Mouse (Mus musculus) limb, embryonic 12.5 days (tissue): ENCODE results near the gene Cldn15. TPM values are rescaled to one million over a fixed set of nuclear protein-coding genes. Genes with fewer than 3 reads are reported as not detected.

Source experiments
- ATAC-seq: fragments of 200-750 bp; cut with Nextera tagmentation; 2 replicates; pipeline ENCODE4 v1.8.0; 2017; ENCODE audit warnings: low read depth, moderate TSS enrichment; ENCODE audit not compliant: insufficient number of reproducible peaks, insufficient read depth, low FRiP score, low TSS enrichment
- H3K27ac ChIP-seq: fragments of 300-500 bp; sonication (generic); 2 replicates; pipeline ENCODE4 v1.5.1; 2016; ENCODE audit warnings: mild to moderate bottlenecking, moderate library complexity
- H3K27me3 ChIP-seq: fragments of 300-500 bp; sonication (generic); 2 replicates; pipeline ENCODE4 v1.6.1; 2016; ENCODE audit warnings: mild to moderate bottlenecking, moderate library complexity
- H3K36me3 ChIP-seq: fragments of 300-500 bp; sonication (generic); 2 replicates; pipeline ENCODE4 v1.6.1; 2016; ENCODE audit warnings: mild to moderate bottlenecking, moderate library complexity
- H3K4me1 ChIP-seq: fragments of 300-500 bp; sonication (generic); replicated peaks from 2 replicates; pipeline ENCODE4 v1.6.1; 2016
- H3K4me2 ChIP-seq: fragments of 300-500 bp; sonication (generic); 2 replicates; pipeline ENCODE4 v1.6.1; 2016; ENCODE audit warnings: mild to moderate bottlenecking, moderate library complexity
- H3K4me3 ChIP-seq: fragments of 300-500 bp; sonication (generic); replicated peaks from 2 replicates; pipeline ENCODE4 v1.5.1; 2016; ENCODE audit warnings: mild to moderate bottlenecking
- H3K9ac ChIP-seq: fragments of 300-500 bp; sonication (generic); replicated peaks from 2 replicates; pipeline ENCODE4 v1.6.1; 2016; ENCODE audit warnings: mild to moderate bottlenecking, moderate library complexity
- H3K9me3 ChIP-seq: fragments of 300-500 bp; sonication (generic); 2 replicates; pipeline ENCODE4 v1.6.1; 2016; ENCODE audit warnings: mild to moderate bottlenecking, moderate library complexity
- WGBS: fragments of 180-500 bp; shearing (Covaris S2); methylation state at CpG from one replicate; pipeline ENCODE4 v1.1.7; 2016; 5-methylcytosine and 5-hydroxymethylcytosine counted together
- microRNA counts: library from miRNA; unstranded; fragments of <30 nt; microRNA quantifications from one replicate; lab custom pipeline; 2017
- microRNA-seq: library from miRNA; unstranded; fragments of <30 nt; microRNA quantifications from one replicate; pipeline ENCODE4, GENCODE M21; 2017
- polyA plus RNA-seq: library from polyadenylated mRNA; unstranded; fragments of >200 nt; fragmentation: Nextera tagmentation; extraction: Ambion mirVana; gene quantifications from 2 replicates; pipeline ENCODE4 v1.2.1, GENCODE M21; 2016

Gene Cldn15
- polyA plus RNA-seq, 1 experiment from 2014 or later, result 0.36 TPM

DNA sequence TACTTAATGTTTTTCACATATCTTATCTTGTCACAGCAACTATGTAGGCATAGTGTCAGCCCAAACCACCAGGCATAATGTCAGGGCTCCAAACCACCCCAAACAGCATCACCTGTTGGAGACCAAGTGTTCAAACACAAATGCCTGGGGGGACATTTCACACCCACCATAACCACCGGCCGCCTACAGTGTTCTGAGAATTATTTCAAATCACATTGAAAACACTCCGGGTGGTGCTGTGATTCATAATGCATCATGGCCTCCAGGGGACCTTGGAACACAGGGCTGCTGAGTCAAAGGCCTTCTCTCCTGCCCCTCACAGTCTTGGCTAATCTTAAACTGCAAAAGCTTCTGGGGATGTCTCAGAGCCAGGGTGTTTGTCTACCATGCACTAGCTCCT, 49.5 kb downstream of the Cldn15 start:
- Histone ChIP-seq H3K4me2 (no peak overlapping the region), H3K36me3 (no peaks in the 10 kb centered on the region), H3K9me3 (no peaks in the 10 kb centered on the region), H3K27ac (no peak overlapping the region), H3K27me3 (peaks cover 9% of the 10 kb centered on the region), H3K4me1 (no peaks in the 10 kb centered on the region), H3K4me3 (no peak overlapping the region), H3K9ac (no peak overlapping the region)
- WGBS, result 86% methylated on average over 3 of the region's 3 CpGs
- no peak for ATAC-seq

DNA sequence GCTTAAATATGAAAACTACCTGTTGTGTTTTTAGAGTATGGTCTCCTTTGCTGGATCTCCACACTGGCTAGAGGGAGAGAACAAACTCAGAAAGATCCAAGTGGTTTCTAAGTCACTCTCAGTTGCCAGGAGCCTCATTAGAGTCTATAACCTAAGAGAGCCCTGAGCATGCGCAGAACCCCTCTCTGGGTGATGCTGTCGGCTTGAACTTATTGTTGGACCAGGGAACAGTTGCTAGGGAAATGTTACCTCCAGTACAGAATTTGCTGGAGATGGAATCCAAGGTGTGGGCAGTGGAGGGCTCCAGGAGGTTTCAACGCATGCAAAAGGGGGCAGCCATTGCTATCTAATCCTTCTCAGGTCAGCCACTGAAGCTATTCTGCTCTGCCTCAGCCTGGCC, 57.9 kb downstream of the Cldn15 start:
- Histone ChIP-seq H3K9ac (no peak overlapping the region), H3K27me3 (peaks cover 64% of the 10 kb centered on the region), H3K36me3 (no peaks in the 10 kb centered on the region), H3K27ac (no peak overlapping the region), H3K4me3 (no peak overlapping the region), H3K4me2 (no peak overlapping the region), H3K4me1 (peaks cover 6% of the 10 kb centered on the region; the same call in 1 of the 2 replicates), H3K9me3 (no peaks in the 10 kb centered on the region)
- ATAC-seq, result no peak
- 57% methylated on average over 3 of the region's 3 CpGs for WGBS

DNA sequence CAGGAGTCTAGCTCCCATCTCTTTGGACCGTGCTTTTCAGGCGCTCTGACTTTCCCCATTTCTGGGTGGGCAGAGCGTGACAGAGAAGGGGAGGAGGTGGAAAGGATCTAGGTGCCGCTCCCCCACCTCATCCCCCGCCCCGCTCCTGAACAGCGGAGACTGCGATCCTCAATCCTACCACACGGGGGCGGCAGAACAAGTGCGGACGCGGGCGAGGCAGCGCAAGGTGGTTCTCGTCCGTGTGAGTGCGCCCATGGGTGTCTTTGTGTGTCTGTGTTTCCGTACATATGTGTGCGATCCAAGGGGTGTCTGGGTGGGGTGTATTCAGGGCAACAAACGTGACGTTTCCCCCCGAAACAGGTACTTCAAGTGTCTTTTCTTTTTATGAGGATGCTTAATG, 58.7 kb downstream of the Cldn15 start:
- Histone ChIP-seq H3K9me3 (no peaks in the 10 kb centered on the region), H3K9ac (no peak overlapping the region), H3K4me2 (no peak overlapping the region), H3K36me3 (no peaks in the 10 kb centered on the region), H3K27me3 (peaks cover 70% of the 10 kb centered on the region), H3K4me3 (no peak overlapping the region), H3K4me1 (peaks cover 12% of the 10 kb centered on the region), H3K27ac (no peak overlapping the region)
- WGBS, result under 1% methylated on average over 23 of the region's 23 CpGs
- ATAC-seq, result no peak

MicroRNAs encoded within 50 kb of the gene (microRNA counts, 519-probe panel; counts per million panel counts)
- microRNA mmu-miR-702 (lab: Ali Mortazavi, UCI), result not detected

Small RNA genes within 50 kb of the gene (microRNA-seq; reads per million reads assigned to microRNA genes)
- 49.7 reads per million, percentile 44 among the genes with 10 or more reads in this experiment for gene Mir702

Other genes with a start within 250 kb of the Cldn15 start
- gene Col26a1, start 83.4 kb upstream of the Cldn15 start, polyA plus RNA-seq, result 145 and 155 TPM in 2 replicates
- 65.7 and 69.8 TPM in 2 replicates for gene Ift22, start 58.5 kb upstream of the Cldn15 start, polyA plus RNA-seq
- gene Fis1, start 13.3 kb upstream of the Cldn15 start, polyA plus RNA-seq, result 263 and 269 TPM in 2 replicates
- 39.5 and 42.3 TPM in 2 replicates for gene Plod3, start 20.4 kb downstream of the Cldn15 start, polyA plus RNA-seq
- gene Znhit1, start 21.4 kb downstream of the Cldn15 start, polyA plus RNA-seq, result 109 and 116 TPM in 2 replicates
- 0.09 and 0.25 TPM in 2 replicates for gene Vgf, start 59.8 kb downstream of the Cldn15 start, polyA plus RNA-seq
- 150 and 153 TPM in 2 replicates for gene Ap1s1, start 79.5 kb downstream of the Cldn15 start, polyA plus RNA-seq
- gene Serpine1, start 105.7 kb downstream of the Cldn15 start, polyA plus RNA-seq, result 0.38 and 0.44 TPM in 2 replicates
- 6.9 and 8.6 TPM in 2 replicates for gene Trim56, start 149.6 kb downstream of the Cldn15 start, polyA plus RNA-seq
- gene Muc3, start 182.7 kb downstream of the Cldn15 start, polyA plus RNA-seq, result not detected in 2 replicates
- gene Muc3a, start 245.8 kb downstream of the Cldn15 start, polyA plus RNA-seq, result 0.10 TPM in 1 of 2 replicates, not detected in the other